Mouse (Mus musculus) spleen, adult 2 months (tissue): Measurements from ENCODE around the gene Ank2.

Experiments
- CTCF ChIP-seq: fragments of 200-500 bp; IDR thresholded peaks from 2 replicates; pipeline ENCODE4 v1.5.1; 2011; ENCODE audit warnings: mild to moderate bottlenecking, inconsistent platforms; ENCODE audit not compliant: insufficient read depth, insufficient read length, insufficient replicate concordance; ENCODE audit errors: extremely low read depth
- POLR2A ChIP-seq: fragments of 200-500 bp; IDR thresholded peaks from 2 replicates; pipeline ENCODE4 v1.6.1; 2011; ENCODE audit warnings: low read depth, low read length, inconsistent platforms

- TF ChIP-seq POLR2A (no peak), CTCF (no peak)
Observed at GRCm38 (mm10) chr3:127361384-127361783, 137.8 kb downstream of the Ank2 start.
